Mouse (Mus musculus) erythroblast, embryonic 14.5 days (primary cell): ENCODE data around the gene Ghrhr.

Experiments
- GATA1 ChIP-seq: IDR thresholded peaks from 2 replicates; pipeline ENCODE4 v1.6.1; 2012; ENCODE audit warnings: low read length, inconsistent platforms, mixed read lengths
- TAL1 ChIP-seq: IDR thresholded peaks from 3 replicates; pipeline ENCODE4 v1.6.1; 2012; ENCODE audit warnings: low read length, inconsistent platforms, mixed read lengths

GRCm38 (mm10) chr6:55384356-55384951, 8.4 kb downstream of the Ghrhr start:
- TF ChIP-seq GATA1 (no peak), TAL1 (no peak)
